Mouse (Mus musculus) megakaryocyte, adult 5-6 weeks (primary cell): ENCODE results near the gene Myh6. TPM values are rescaled to one million over a fixed set of nuclear protein-coding genes. Genes with fewer than 3 reads are reported as not detected.
"Not testable (repeated sequence)": the region's sequence is repeated elsewhere in the genome, so short reads cannot be mapped to it uniquely, and the experiment has no call there.

ENCODE experiments used
- ATAC-seq: 2 replicates; pipeline ENCODE4 v1.8.0; 2016; ENCODE audit warnings: mild to moderate bottlenecking, inconsistent platforms; ENCODE audit not compliant: poor library complexity, severe bottlenecking
- total RNA-seq, 2 experiments: library from RNA; stranded (forward) in 1 of 2; stranded (reverse) in 1 of 2; fragments of 153-499, 151-499 nt in 1 of 2; fragments of 221-1000, 200-1000 nt in 1 of 2; gene quantifications; 2 replicates each; pipeline versions ENCODE4 v1.2.3 to v1.2.4; 2015 to 2017

The Myh6 gene
- total RNA-seq (2015), result not detected in 2 replicates
- not detected in 2 replicates for total RNA-seq (2017)

DNA sequence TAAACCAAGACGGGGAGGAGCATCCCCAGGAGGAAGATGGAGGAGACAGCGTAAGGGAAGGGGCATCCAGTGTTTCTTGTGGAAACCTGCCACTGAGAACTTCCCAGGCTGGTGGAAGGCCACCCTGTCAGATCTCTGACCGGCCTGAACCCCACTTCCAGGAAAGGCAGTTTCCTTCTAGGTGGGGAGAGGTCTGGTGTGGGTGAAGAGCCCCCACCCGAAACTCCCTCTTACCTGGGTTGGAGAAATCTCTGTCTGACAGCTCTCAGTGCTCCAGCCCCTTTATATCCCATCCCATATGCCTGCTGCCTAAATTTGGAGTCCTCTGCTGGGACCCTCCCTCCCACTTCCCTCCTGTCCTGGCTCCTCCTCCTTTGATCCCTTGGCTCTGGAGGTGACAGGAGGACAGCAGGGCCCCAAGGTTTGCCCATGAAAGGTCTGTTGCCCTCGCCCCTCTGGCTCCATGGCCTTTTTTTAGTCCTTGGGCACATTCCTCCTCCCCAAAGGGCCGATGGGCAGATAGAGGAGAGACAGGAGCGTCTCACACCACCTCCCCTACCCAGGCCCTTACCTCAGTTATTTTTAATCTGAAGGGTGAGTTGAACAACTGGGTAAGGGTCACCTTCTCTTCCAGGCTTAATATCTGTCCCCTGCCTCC lies at the start of gene Myh6:
Myh6 (minus strand) TSS at position 608 of the 658 bp plus-strand sequence.
- no peak for ATAC-seq

DNA sequence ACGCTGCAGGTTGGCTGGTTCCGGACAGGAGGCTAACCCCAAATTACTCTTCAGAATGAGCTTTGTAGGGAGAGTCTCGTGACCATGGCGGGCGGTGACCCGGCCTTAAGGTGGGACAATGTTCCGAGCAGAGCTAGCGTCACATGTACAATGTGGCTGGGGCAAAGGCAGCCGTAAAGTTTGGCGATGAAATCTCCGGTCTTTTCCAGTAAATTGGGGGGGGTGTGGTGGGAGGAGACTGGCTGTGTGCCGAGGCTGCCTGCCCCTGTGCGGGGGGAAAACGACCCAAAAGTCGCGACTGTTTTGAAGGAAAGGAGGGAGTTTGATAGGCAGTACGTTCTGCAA lies 49.0 kb upstream of the Myh6 start:
- ATAC-seq, result no peak

DNA sequence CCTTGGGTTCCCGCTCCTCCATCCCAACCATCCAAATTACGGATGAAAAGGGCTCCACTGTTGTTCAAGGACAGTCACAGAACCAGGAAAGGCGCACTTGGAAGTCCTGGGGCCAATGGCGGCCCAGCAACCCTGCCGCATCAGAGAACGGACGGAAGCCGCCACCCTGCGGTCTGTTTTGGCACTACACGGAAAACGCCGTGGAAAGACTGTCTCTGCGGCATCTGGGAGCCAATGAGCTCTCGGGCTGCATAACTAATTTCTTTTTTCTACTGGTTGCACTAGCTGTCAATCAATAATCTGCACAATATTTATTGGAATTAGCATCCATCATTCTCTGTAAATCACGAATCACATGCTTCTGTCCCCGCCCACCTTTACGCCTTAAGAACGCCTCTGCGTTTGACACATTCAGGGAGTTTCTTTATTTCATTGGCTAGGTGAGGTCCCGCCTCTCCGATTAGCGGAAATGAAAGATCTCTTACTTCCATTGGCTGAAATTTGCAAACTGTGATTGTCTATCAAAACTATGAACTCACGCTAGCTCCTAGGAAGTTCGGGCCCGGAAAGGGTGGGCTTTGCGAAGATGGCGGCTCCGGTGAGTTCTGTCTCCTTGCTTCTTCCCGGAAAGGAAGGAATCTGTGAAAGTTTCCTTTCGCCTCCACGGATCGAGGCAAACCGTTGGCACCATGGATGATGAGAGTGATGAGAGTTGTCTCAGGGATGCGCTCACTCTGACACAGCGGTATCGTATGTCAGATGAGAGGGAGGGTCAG lies 48.5 kb upstream of the Myh6 start, which contains the start of gene Ngdn:
Ngdn (plus strand) TSS at position 464 of the 776 bp plus-strand sequence.
- peak; percentile 92 for ATAC-seq

- ATAC-seq, result peak; percentile 25
These were observed 47.9 kb upstream of the Myh6 start for GRCm38 (mm10) chr14:55014591-55014990.

DNA sequence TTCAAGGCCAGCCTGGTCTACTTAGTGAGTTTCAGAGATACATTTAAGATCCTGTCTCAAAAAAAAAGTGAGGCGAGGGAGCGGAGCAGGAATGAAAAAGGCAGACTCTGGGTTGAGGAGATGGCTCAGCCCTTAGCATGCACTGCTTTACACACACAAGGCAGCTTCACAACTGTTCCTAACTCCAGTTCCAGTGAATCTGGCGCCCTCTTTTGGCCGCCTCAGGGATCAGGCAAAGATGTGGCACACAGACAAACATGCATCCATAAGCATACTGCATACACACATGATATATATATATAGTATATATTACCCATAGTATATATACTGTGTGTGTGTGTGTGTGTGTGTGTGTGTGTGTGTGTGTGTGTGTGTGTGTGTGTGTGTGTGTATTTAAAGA lies 44.4 kb upstream of the Myh6 start:
- ATAC-seq, result no peak

DNA sequence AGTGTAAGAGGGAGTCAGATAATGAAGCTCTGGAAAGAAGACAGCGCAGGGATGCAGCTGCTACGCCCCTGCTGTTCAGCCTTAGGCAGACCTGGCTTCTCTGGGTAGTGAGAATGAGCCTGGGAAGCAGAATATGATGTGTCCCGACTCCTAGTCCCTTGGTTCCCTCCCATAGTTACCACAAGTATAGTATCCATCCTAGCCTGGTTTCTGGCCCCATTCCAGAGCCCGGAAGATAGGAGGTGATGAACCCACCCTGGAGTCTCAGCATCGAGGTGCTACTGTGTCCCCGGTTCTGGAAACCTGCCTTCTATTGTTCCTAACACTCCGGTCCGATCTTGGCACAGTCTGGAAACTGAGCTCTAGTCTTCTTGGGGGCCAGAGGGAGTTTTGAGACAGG lies 41.7 kb upstream of the Myh6 start:
- ATAC-seq, result no peak

DNA sequence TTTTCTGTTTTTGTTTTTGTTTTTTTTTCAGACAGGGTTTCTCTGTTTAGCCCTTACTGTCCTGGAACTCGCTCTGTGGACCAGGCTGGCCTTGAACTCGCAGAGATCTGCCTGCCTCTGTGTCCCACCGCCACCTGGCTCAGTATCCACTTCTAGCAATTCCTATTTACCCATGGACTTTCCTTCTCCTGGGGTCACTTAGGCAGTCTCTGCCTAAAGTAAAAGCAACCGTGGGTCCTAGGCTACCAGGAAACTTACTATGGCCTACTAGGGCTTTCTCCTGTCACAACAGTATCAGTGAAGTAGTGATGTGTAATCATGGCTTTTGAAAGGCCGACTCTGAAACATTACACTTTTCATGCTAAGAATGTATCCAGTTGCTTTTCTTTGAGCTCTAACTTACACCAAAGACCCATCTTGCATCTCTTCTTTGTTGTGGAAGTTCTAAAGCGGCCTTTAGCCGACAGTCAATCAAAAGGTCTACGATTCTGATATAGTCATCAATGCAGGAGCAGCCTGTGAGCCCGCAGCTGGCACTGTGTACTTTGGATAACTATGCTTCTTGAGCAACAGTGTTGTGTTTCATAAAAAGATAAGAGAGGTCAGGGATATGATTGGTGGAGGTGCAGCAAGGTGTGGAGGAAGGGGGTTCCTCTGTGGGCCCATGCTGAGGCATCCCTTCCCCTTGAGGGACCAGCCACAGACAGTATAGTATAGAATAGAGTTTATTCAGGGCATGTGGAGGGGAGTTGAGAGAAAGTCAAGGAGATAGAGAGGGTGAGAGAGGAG lies 40.6 kb upstream of the Myh6 start:
- no peak for ATAC-seq

GRCm38 (mm10) chr14:55006541-55006940 lies 39.8 kb upstream of the Myh6 start:
- no peak for ATAC-seq

DNA sequence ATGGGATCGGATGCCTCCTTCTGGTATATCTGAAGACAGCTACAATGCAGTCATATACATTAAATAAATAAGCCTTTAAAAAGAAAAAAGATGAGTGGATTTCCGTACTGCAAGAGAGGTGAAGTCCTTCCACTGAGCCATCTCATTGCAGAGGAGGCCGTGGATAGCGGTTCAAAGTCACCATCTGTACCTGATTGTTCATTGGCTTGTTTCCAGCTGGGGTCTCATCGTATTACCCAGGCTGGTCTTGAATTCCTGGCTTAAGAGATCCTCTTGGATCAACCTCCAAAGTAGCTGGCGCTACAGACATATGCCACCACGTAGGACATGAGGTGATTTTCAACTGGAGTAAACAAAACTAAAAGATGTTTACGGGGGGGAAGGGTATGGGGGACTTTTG lies 39.2 kb upstream of the Myh6 start:
- ATAC-seq, result no peak

DNA sequence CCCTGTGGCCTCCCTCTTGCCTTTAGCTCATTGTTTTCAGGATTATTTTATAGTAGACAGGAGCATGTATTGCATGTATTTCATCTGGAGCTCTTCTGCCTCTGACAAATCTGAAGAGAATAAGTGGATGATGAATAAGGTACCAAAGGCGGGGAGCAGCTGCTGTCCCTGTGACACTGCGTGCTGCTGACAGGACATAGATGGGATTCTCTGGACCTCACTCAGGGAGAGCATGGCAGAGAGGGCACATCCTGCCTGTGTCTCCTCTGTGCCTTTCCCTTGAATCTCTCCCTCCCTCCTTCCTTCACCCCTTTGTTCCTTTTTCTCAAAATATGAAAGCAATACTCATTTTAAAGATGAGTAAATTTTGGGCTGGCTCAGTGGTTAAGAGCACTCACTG lies 38.8 kb upstream of the Myh6 start:
- ATAC-seq, result no peak

DNA sequence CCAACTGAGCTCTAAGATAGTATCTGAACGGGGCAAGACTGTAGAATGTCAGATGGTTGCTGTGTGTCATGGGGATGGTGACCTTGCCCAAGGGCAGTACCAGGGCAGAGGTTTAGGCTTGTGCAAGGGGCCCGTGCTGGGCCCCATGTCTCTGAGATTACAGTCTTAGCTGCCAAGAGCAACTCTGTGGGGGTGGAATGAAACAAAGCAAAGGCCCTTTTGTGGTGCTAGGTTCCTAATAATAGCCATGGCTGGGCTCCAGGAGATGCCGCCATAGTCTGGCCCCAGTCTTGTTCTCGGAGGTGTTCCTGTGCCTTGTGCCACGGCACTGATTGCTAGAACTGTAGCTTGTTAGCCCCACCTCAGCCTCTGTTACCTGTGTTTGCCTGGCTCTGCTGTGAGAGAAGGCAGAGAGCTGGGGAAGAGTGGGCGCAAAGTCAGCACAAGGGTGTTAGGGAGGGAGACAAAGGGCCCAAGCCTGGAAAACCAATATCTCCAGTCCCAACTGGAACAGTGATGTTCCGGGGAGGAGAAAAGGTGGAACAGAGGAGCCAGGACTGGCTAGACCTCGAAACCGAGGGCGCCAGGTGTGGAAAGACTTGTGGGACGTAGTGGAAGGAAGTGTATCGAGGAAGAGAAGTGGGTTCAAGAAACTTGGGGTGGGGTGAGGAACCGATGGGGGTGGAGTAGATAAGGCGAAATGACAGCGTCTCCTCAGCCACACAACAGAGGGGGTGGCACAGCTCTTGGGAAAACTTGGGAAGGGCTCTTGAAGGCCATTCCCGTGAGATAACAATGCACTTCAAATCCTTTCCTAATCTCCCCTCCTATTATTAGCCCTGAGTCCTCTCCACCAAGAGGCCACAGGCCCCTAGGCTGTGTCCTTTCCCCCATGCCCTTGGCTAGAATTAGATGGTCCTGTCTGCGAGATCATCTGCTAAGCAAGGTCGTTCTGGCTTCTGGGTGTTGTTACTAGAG lies 37.4 kb upstream of the Myh6 start:
- ATAC-seq, result peak; percentile 61

DNA sequence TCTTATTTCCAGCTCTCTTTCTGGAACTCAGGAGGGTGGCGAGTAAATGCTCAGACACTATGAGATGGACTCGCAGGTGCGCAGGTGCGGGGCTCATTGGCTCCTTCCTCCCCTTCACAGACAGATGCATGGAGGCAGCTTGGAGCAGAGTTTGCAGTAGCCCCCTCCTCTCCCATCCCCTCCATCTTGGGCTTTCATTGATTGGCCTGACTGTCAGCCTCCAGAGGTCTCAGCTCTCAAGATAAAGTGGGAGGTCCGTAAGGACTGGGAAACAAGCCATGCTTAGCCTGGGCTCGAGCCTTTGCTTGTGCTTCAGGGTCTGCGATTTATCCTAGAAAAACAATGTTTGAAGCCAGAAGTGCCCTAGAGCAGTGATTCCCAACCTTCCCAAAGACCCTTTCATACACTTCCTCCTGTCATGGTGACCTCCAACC lies 36.0 kb upstream of the Myh6 start:
- ATAC-seq, result no peak

- no peak for ATAC-seq
These were observed 35.4 kb upstream of the Myh6 start for GRCm38 (mm10) chr14:55001938-55002686.

GRCm38 (mm10) chr14:55001446-55001845 lies 34.7 kb upstream of the Myh6 start:
- no peak for ATAC-seq

DNA sequence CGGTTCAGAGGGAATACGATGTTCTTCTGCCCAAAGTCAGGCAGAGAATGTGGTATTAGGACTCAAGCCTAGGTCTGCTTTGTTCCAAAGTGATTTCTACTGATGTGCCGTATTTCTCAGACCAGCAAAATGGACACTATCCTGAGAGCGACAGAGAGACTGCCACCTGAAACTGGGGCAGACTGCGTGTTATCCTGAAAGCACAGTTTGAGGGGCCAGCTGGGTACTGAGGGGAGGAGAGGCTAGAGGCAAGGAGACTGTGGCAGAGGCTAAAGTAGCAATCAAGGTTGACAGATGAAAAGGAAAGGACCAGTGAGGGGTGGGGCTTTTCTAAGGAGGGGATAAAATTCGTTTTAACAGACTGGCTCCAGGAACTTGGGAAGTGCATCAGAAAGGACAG lies 34.1 kb upstream of the Myh6 start:
- ATAC-seq, result no peak

DNA sequence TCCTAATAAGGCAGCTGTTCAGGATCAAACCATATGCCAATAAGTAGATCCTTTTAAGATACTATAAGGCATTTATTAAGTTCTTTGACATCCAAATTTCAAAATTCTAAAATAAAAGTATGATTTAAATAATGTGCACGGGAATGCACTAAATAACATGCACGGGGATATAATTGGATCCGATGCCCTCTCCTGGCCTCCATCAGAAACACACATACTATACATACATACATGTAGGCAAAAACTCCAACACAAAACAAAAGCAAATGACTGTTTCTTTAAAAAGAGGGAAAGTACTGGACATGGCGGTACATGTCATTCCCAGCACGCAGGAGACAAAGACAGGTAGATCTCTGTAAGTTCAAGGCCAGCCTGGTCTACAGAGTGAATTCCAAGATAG lies 33.1 kb upstream of the Myh6 start:
- not testable (repeated sequence) for ATAC-seq

DNA sequence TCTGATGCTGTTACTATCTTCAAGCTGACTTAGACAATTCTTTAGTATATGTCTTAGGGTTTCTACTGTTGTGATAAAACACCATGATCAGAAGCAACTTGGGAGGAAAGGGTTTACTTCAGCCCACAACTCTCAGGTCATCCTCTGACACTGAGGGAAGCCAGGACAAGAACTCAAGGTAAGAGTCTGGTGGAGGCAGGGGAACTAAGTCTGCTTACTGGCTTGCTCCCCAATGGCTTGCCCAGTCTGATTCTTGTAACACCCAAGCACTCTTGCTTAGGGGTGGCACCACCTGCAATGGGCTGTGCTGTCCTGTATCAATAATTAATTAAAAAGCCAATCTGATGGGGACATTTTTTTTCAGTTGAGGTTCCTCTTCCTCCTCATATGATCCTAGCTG lies 32.0 kb upstream of the Myh6 start:
- no peak for ATAC-seq

- no peak for ATAC-seq
These were observed 30.6 kb upstream of the Myh6 start for GRCm38 (mm10) chr14:54997297-54997696.

DNA sequence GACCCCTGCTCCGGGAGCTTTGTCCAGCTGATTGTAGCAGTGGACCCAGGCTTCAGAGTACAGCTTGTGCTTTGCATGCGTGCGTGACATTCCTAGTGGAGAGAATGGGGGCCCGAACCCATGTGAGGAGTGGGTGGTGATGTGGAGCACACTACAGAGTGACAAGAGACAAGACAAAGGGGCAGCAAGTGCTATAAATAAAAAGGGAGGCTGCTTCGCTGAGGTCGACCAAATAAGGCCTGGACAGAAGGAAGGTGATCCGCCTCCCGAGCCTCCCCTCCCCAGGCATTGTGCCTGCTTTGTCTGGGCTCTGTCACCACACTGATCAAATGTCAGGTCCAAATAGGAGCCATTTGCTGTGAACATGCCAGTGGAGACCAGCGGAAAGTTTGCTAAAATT lies 30.1 kb upstream of the Myh6 start:
- no peak for ATAC-seq
